Mouse (Mus musculus): ENCODE data around the gene Icam4. TPM values are rescaled to one million over a fixed set of nuclear protein-coding genes. Genes with fewer than 3 reads are reported as not detected.

The Icam4 gene
- total and polyA plus RNA-seq, 3 experiments = 193 to 268 (median 260) TPM

GRCm38 (mm10) chr9:21062928-21063327, 33.8 kb downstream of the Icam4 start:
- Histone ChIP-seq H3K4me3 (ENCODE audit: control insufficient read depth in 1 of 2, insufficient read depth in 1 of 2, low read depth in 2 of 2, low read length in 2 of 2) (no peak overlapping the region), H3K27me3 (ENCODE audit: control insufficient read depth in 1 of 2, insufficient read depth in 2 of 2, low read length in 2 of 2) (no peaks in the 10 kb centered on the region), H3K27ac (ENCODE audit: control insufficient read depth, low read depth, low read length) (no peak overlapping the region), H3K4me1 (ENCODE audit: control insufficient read depth in 1 of 2, insufficient read depth in 2 of 2, low read length in 2 of 2) (no peaks in the 10 kb centered on the region), H3K79me2 (ENCODE audit: control insufficient read depth, insufficient read depth, low read length, poor library complexity) (no peaks in the 10 kb centered on the region), H3K9ac (ENCODE audit: control insufficient read depth, low read depth, low read length, poor library complexity, severe bottlenecking) (no peak overlapping the region), H3K9me3 (replicated peaks; ENCODE audit: insufficient read depth, low read length) (no peaks in the 10 kb centered on the region), H3K36me3 (ENCODE audit: control insufficient read depth in 1 of 2, insufficient read depth in 2 of 2, low read length in 2 of 2) (peaks cover 0 to 13% of the 10 kb centered on the region in 2 experiments; a peak in 2 of 4 replicates)
- no peak for DNase-seq (ENCODE audit: low read depth, low spot score)
- TF ChIP-seq SIN3A (IDR thresholded peaks at IDR 0.05; ENCODE audit: low read length) (no peak), ZC3H11A (IDR thresholded peaks at IDR 0.05; ENCODE audit: low read depth, low read length) (no peak), USF2 (IDR thresholded peaks at IDR 0.05; ENCODE audit: borderline replicate concordance in 1 of 2, insufficient read depth in 1 of 2, low read depth in 1 of 2, low read length in 2 of 2) (0 out of 4 replicates have a peak, but pooled peaks of 1 of the 2 experiments have one; percentile 10), TBP (IDR thresholded peaks at IDR 0.05; ENCODE audit: low read depth, low read length) (no peak)

- TF ChIP-seq POLR2AphosphoS2 (IDR thresholded peaks at IDR 0.05; ENCODE audit: low read length) (no peak), CTCF (IDR thresholded peaks at IDR 0.05 in 2 of 3, conservative IDR thresholded peaks at IDR 0.05 in 1 of 3; ENCODE audit: control insufficient read depth in 1 of 3, insufficient read depth in 1 of 3, low read depth in 2 of 3, low read length in 3 of 3, poor library complexity in 1 of 3, severe bottlenecking in 1 of 3) (peak in 1 of 3 experiments; percentile 31; a peak in 2 of 6 replicates), JUND (IDR thresholded peaks at IDR 0.05; ENCODE audit: low read depth, low read length) (no peak), MAZ (IDR thresholded peaks at IDR 0.05; ENCODE audit: low read depth, low read length) (no peak), ZKSCAN1 (IDR thresholded peaks at IDR 0.05; ENCODE audit: low read depth, low read length) (no peak)
- H3K4me3 ChIP-seq (ENCODE audit: control insufficient read depth in 1 of 2, insufficient read depth in 1 of 2, low read depth in 2 of 2, low read length in 2 of 2) = no peak within 1 kb of the TSS
- peaks cover 2 to 10% of the 10 kb centered on the region in 2 experiments; a peak in 3 of 4 replicates for H3K4me1 ChIP-seq (ENCODE audit: control insufficient read depth in 1 of 2, insufficient read depth in 2 of 2, low read length in 2 of 2)
- no peak within 1 kb of the TSS for H3K27ac ChIP-seq (ENCODE audit: control insufficient read depth, low read depth, low read length)
- no peaks in the 10 kb centered on the region for H3K27me3 ChIP-seq (ENCODE audit: control insufficient read depth in 1 of 2, insufficient read depth in 2 of 2, low read length in 2 of 2)
- H3K9me3 ChIP-seq (replicated peaks; ENCODE audit: insufficient read depth, low read length) = no peaks in the 10 kb centered on the region
- H3K36me3 ChIP-seq (ENCODE audit: control insufficient read depth in 1 of 2, insufficient read depth in 2 of 2, low read length in 2 of 2) = peaks cover 7 to 30% of the 10 kb centered on the region in 2 experiments
- no peak for DNase-seq (ENCODE audit: low read depth, low spot score)
- peaks cover 20% of the 10 kb centered on the region for H3K79me2 ChIP-seq (ENCODE audit: control insufficient read depth, insufficient read depth, low read length, poor library complexity)
- H3K9ac ChIP-seq (ENCODE audit: control insufficient read depth, low read depth, low read length, poor library complexity, severe bottlenecking) = no peak within 1 kb of the TSS
Observed at GRCm38 (mm10) chr9:21067006-21067684, 38.0 kb downstream of the Icam4 start, which contains the start of gene Zglp1. TSS of gene Zglp1 (minus strand) at chr9:21067093.

- Histone ChIP-seq H3K27me3 (ENCODE audit: control insufficient read depth in 1 of 2, insufficient read depth in 2 of 2, low read length in 2 of 2) (no peaks in the 10 kb centered on the region), H3K27ac (ENCODE audit: control insufficient read depth, low read depth, low read length) (peak overlapping the region; percentile 52), H3K36me3 (ENCODE audit: control insufficient read depth in 1 of 2, insufficient read depth in 2 of 2, low read length in 2 of 2) (peaks cover 19 to 24% of the 10 kb centered on the region in 2 experiments), H3K9ac (ENCODE audit: control insufficient read depth, low read depth, low read length, poor library complexity, severe bottlenecking) (peak overlapping the region; percentile 68), H3K4me3 (ENCODE audit: control insufficient read depth in 1 of 2, insufficient read depth in 1 of 2, low read depth in 2 of 2, low read length in 2 of 2) (peak overlapping the region; percentile 54 to 62), H3K9me3 (replicated peaks; ENCODE audit: insufficient read depth, low read length) (no peaks in the 10 kb centered on the region), H3K4me1 (ENCODE audit: control insufficient read depth in 1 of 2, insufficient read depth in 2 of 2, low read length in 2 of 2) (peaks cover 9 to 17% of the 10 kb centered on the region in 2 experiments; a peak in 3 of 4 replicates), H3K79me2 (ENCODE audit: control insufficient read depth, insufficient read depth, low read length, poor library complexity) (peaks cover 35% of the 10 kb centered on the region)
- DNase-seq (ENCODE audit: low read depth, low spot score) = peak; percentile 83
- TF ChIP-seq ZMIZ1 (IDR thresholded peaks at IDR 0.05; ENCODE audit: low read depth, low read length) (no peak), POLR2AphosphoS5 (IDR thresholded peaks at IDR 0.05; ENCODE audit: borderline replicate concordance, low read depth, low read length) (no peak; the same call in 1 of the 2 replicates), SMC3 (IDR thresholded peaks at IDR 0.05; ENCODE audit: low read depth, low read length) (no peak; the same call in 1 of the 2 replicates), BHLHE40 (IDR thresholded peaks at IDR 0.05; ENCODE audit: borderline replicate concordance, low read depth, low read length) (no peak), KAT2A (conservative IDR thresholded peaks at IDR 0.05; ENCODE audit: low read depth, low read length) (no peak), SIN3A (IDR thresholded peaks at IDR 0.05; ENCODE audit: low read length) (no peak), USF2 (IDR thresholded peaks at IDR 0.05; ENCODE audit: borderline replicate concordance in 1 of 2, insufficient read depth in 1 of 2, low read depth in 1 of 2, low read length in 2 of 2) (no peak), POLR2AphosphoS2 (IDR thresholded peaks at IDR 0.05; ENCODE audit: low read length) (no peak), EP300 (IDR thresholded peaks at IDR 0.05; ENCODE audit: low read depth in 1 of 2, low read length in 2 of 2) (0 out of 4 replicates have a peak, but pooled peaks of 1 of the 2 experiments have one; percentile 26), ELF1 (IDR thresholded peaks at IDR 0.05; ENCODE audit: low read depth, low read length) (peak; percentile 60), MAX (IDR thresholded peaks at IDR 0.05; ENCODE audit: low read length) (peak; percentile 12; the same call in 1 of the 2 replicates), CHD2 (IDR thresholded peaks at IDR 0.05; ENCODE audit: low read length) (no peak), MYB (IDR thresholded peaks at IDR 0.05; ENCODE audit: low read depth, low read length) (no peak), JUND (IDR thresholded peaks at IDR 0.05; ENCODE audit: low read depth, low read length) (no peak), MYC (IDR thresholded peaks at IDR 0.05; ENCODE audit: low read depth, low read length) (no peak), TAL1 (IDR thresholded peaks at IDR 0.05; ENCODE audit: low read length) (no peak), TBP (IDR thresholded peaks at IDR 0.05; ENCODE audit: low read depth, low read length) (peak; percentile 41; the same call in 1 of the 2 replicates), MAZ (IDR thresholded peaks at IDR 0.05; ENCODE audit: low read depth, low read length) (no peak), TCF12 (IDR thresholded peaks at IDR 0.05; ENCODE audit: low read depth, low read length) (no peak), MXI1 (IDR thresholded peaks at IDR 0.05; ENCODE audit: low read depth, low read length) (no peak)
Observed at GRCm38 (mm10) chr9:21072641-21073040, 43.5 kb downstream of the Icam4 start.
